Mouse (Mus musculus) layer of hippocampus, adult 9-11 months (tissue): ENCODE measurements at regions not wholly inside any gene's neighbourhood (a gene's known extent, or its start where the extent isn't known, plus 50 kb on each side); places are given as distances from the start of the nearest gene placed in this dataset.
A peak's percentile ranks its signal among the peaks of the same experiment; 100 is the strongest.

Source experiments
- DNase-seq: peaks from one replicate; pipeline ENCODE4 v3.0.0; 2022

DNA sequence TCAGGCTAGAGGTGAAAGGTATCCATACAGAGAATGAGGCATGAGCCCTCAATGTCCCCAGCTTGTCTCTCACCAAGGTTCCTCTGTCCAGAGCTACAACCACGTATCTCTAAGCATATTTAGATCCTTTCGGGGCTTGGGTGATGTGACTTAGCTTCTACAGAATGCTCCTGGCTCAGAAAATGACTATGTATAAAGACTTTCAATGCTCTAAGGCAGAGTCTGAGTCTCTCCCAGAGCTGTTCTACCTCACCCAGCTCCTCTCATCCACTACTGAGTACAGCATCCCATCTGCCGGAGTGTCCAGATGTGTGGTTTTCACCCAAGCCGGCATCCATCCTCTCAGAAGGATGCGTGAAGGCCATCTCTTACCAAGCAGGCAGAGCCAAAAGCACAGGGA lies 216.1 kb upstream of the Spdye4c start:
- DNase-seq, result no peak

GRCm38 (mm10) chr2:128375827-128376226 lies 215.2 kb upstream of the Spdye4c start:
- no peak for DNase-seq

DNA sequence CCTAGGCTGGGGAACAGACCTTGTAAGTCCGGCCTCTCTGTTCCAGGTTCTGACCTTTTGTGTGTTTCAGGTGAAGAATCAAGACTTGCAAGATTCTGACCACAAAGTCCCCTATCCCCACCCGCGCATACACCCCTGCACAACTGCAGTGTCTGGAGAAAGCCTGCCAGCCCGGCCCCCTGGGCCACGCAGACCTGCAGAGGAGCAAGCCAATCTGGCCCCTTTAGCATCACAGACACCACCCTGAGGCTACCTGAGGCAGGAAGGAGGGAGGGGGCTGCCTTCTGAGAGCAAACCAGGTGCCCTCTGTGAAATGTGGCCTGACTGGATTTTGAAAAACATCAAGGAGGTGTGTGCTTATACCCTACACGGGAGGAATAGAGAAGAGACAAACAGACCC lies 213.8 kb upstream of the Spdye4c start:
- no peak for DNase-seq

DNA sequence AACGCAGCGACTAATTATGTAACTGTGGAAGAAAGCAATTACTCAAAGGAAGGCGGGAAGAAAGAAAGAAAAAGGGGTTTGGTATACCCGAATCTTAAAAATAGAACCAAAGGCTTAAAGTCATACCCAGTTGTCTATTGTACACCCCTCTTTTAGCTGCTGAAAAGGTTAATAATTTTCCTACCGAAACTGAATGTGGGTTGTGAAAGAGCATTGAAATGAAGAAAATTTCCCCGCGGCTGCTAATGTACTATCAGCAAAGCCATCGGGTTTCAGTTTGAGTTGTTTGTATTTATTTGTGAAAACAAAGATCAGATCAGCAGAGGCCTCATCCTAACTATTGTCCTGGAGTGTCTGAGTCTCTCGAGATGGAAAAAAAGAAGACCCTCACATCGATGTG lies 213.3 kb upstream of the Spdye4c start:
- no peak for DNase-seq

DNA sequence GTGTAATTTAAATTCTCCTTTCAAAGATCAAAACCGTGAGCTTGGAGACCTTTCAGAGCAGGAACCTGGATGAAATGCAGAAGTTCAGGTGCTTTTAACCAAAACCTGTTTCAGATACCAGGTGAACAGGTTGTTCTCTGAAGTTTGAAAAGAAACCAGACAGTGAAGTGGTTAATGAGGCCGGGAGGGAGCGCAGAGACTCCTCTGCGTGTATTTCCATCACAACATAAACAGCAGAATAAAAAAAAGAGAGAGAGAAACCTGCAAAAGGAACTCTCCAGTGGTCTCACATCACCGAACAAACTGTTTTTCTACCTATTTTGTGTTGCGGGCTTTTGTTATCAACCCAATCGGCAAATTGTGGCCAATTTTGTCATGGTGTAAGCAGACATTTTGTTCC lies 212.6 kb upstream of the Spdye4c start:
- DNase-seq, result no peak

GRCm38 (mm10) chr2:128379151-128379550 lies 211.9 kb upstream of the Spdye4c start:
- DNase-seq, result no peak

DNA sequence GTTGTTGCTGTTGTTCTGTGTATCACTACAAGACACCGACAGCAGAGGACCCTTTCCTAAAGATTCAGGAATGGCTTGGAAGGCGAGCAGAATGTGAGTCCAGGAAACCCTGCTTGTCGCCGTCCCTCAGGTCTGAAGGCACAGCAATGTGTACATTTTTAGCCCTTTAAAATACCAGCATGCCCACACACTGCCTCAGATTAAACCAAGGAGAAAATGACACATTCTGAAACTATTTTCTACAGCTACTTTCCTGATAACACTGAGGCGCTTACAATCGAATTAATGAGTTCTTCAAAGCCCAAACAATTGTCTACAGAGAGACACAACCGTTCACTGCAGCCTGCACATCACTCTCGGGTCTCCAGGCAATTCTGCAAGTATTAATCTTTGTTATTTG lies 211.5 kb upstream of the Spdye4c start:
- no peak for DNase-seq

DNA sequence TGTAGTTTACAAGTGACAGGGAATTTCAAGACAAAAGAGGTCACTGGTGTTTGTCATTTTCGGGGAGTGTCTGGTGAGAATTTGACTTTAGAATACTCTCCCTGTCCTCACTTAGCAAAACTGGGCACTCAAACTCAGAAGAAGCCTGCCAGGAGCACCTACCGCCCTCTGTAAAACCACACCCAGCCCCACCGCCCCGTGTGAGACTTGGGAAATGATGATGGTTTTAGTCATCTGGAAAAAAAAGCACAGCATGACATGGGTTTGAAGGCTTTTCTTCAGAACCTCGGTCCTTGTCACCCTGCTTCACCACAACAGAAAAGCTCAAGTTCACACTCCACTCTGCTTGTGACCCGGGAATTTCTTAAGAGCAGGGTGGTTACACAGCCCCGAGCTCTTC lies 210.4 kb upstream of the Spdye4c start:
- DNase-seq, result no peak

DNA sequence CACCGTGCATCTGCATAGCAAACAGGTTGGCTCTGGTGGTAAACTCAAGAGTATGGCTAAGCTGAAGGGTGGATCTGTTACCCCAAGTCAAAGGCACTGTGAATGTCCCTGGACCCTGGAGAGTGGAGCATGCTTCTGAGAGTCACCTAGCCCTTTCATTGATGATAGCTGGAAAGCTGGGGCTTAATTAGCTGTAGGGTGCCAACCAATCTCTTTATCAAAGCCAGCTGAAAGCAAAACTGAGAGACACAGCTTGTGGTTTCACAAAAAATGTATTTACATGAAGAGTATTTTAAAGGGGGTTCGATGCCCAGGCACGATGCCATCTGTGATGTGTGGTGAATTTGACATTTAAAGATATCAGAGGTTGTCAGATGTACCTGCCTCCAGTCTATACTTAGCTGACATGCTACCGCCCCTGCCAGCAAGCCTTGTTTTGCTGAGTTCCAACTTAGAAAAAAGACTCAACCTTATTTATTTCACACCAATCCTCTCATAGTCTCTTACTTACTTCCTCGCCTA lies 209.3 kb upstream of the Spdye4c start:
- no peak for DNase-seq

GRCm38 (mm10) chr2:128382473-128382872 lies 208.5 kb upstream of the Spdye4c start:
- DNase-seq, result no peak

DNA sequence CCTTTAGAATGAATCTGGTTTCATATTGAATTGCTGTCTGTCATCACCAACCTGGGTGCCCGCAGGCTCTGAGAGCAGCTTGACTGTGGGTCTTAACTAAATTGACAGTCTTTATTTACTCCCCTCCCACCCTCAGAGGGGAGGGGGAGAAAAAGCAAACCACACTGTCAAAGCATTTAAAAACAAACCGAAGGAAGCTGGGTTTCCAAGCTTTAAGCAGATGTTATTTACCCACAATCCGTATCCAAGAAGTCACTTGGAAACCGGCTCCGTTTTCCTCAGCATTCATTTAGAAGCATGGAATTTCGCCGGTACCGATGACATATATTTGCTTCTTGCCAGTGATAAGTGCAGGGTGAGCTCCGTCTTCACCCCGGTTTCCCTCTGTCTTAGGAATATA lies 206.4 kb upstream of the Spdye4c start:
- no peak for DNase-seq

GRCm38 (mm10) chr2:128386846-128387621 lies 204.0 kb upstream of the Spdye4c start:
- DNase-seq, result no peak

GRCm38 (mm10) chr2:128387851-128388471 lies 203.0 kb upstream of the Spdye4c start:
- DNase-seq, result no peak

DNA sequence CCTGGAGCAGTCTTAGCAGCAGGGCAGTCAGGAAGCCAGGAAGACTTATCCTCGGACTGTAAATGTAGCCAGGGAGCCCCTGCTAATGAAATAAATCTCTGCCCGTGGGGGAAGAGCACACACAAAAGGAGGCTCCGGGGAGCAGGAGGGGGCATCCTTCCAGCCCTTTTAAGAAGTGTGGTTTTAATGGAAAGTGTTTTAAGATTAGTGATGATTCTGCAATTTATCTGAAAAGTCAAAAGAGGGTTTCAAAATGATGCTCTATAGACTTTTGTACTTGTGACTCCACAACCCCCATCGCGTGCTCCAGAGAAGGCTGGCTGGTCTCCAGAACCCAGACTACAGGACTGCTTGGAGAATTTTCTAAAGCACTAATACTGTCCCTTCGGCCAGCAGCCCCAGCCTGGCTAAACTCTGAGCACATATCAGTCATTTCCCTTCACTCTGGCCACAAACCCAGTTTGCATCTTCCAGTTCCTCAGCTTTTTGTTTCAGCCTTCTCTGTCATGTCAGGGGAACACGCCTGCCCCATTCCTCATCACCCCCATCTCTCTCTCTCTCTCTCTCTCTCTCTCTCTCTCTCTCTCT lies 202.0 kb upstream of the Spdye4c start:
- no peak for DNase-seq

DNA sequence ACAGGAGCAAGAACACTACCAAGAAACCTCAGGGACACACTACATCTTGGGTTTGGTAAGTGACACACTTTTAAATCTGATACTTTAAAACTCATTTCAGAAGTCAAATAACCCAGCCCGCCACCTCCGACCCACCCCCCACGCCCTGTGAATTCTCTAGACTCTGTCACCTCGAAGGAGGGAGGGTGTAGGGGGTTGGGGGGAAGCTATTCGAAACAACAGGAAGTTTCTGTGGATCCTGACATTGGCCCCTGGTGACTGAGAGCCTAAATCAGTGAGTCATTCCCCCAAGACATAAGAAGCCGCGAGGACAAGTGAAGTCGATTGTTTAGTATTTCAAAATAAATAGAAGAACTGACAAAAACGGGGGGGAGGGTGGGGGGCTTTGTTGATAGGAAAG lies 198.7 kb upstream of the Spdye4c start:
- DNase-seq, result no peak

GRCm38 (mm10) chr2:128393401-128393800 lies 197.6 kb upstream of the Spdye4c start:
- no peak for DNase-seq

- no peak for DNase-seq
These were observed 197.1 kb upstream of the Spdye4c start for GRCm38 (mm10) chr2:128393921-128394320.

GRCm38 (mm10) chr2:128395308-128396007 lies 195.6 kb upstream of the Spdye4c start:
- DNase-seq, result no peak

DNA sequence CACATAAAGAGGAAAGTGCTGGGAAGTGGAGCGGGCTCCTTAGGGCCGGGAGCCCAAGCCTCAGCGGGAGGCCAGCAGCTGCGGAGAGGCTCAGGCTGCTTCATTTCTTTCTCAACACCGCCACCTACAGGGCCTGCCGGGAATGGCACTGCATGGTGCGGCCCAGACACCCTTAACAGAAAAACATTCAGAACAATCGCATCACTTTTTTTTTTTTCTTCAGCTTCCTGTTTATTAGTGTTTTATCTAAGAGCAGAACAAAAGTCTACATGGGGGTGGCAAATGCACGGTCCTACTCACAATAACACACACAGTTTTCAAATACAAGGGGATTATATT lies 195.0 kb upstream of the Spdye4c start:
- peak; percentile 82 for DNase-seq

- DNase-seq, result no peak
These were observed 189.7 kb upstream of the Spdye4c start for GRCm38 (mm10) chr2:128401359-128401758.

DNA sequence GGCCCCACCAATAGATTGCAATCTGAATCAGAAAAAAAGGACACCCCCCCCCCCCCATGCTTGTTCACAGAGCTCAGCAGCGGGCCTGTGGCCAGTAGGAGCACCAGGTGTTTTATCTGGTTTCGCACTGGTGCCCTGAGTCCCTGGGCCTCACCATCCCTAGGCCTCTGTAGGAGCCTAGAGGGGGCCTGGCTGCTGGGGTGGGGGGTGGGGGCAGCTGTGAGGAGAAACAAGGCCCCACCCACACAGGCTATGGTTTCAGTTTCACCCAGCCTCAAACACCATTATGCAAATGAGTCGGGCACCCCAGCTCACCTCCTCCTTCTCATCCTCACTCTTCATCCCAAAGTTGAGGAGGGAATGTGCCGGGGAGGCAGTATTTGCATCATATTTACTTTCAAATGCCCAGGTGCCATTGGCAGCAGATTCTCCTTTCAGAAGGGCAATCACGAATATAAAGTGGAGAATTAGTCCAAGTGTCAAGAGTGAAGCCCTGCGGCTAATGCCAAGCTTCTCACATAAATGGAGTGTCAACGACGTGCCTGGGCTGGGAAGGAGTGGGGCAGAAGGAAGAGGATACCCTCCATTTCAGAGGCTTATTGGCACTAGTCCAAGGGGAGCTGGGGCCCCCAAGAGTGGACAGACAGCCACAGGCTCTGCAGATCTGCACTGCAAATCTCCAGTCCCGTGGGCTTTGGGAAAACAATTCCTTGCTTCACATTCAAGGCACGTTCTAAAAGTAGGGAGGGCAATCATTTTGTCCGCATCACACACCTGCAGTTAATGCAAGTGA lies 187.7 kb upstream of the Spdye4c start:
- no peak for DNase-seq

DNA sequence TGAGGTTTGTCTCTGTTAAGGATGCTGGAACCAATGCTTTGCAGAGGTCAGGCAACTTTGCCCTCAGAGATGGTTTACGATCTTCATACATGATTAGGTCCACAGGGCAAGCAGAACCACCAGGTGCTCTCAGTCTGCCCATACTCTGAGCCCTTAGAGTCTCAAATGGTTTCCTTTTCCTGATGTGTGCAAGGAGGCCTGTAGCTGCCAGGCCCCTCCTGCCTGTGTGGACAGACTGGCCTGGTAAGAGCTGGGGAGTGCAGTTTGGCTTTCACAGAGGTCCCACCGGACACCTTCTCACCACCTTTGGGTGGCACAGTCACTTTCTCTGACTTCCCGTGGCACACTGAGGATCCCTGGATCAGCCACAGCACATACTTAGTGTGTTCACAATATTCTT lies 186.6 kb upstream of the Spdye4c start:
- no peak for DNase-seq

DNA sequence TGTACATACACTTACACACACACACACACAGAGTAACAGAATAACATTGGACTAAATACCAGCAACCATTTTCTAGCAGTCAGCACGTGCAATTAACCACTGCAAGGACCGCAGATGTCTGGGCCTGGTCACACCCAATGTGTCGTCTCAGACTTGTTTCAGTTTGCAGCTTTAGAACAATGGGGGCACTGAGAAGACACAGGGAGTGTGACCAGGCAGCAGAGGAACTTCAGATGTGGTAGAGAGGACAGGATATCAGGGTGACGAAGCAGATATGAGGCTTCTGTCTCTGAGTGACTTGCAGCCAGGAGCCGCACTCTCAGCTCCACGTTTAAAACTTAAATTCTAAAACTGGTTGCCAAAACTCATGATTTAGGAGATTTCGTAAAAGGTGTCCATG lies 183.9 kb upstream of the Spdye4c start:
- no peak for DNase-seq
